Mouse (Mus musculus) gastrocnemius, adult 8-10 months (tissue): ENCODE data around the gene Sgsm1. TPM values are rescaled to one million over a fixed set of nuclear protein-coding genes. Genes with fewer than 3 reads are reported as not detected.

ENCODE experiments used
- DNase-seq, 2 experiments: peaks; one replicate each; pipeline ENCODE4 v3.0.0; 2022; ENCODE audit warnings: low spot score in 2 of 2
- total RNA-seq, 4 experiments: library from RNA; stranded (reverse); gene quantifications; 2 replicates each; pipeline ENCODE4 v1.2.4; 2022

Gene Sgsm1
- total RNA-seq, 4 experiments from 2014 or later = 0.29 to 0.58 (median 0.42) TPM

DNA sequence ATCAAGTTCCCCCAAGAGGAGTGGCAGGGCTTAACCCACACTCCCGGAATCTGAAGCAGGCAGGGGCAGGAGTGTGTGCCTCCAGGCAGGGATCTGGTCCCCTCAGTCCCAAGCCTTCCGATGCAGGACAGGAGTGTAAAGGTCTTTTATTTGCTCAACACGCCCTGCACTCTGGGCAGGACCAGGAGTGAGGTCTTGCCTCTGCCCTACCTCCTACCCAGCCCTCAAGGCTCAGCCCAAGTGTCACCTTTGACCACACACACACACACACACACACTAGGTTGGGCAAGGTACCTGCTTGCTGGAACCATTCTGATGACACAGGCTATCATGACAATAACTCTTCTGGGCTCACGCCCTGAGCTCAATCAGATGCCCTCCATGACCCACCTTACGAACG lies 91.1 kb downstream of the Sgsm1 start:
- no peak for DNase-seq

DNA sequence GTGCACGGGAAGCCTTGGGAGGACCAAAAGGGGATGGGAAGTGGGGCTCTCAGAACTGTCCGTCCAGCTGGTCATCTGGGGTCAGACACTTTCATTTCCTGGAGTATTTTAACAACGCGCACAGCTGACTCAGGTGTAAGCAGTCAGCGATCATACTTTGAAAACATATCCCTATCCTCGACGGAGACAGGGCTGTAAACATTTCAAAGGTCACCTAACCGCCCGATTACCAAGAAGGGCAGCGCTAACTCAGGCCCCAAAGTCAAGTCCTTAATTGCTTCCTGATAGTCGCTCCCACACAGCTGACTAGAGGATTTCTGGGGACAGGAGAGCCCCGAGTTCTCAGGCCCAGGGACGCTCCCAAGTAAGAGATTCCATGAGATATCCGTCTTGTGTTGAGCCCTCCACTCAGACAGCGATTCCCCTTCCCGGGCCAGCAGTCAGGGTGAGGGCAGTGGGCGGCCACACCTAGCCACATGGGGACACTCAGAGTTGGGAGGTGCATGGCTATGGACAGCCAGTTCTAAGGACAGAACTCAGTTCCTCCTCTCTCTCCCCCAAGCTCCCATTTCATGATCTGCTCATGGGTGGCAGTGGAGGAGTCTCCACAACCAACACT lies 91.9 kb downstream of the Sgsm1 start:
- DNase-seq = no peak

DNA sequence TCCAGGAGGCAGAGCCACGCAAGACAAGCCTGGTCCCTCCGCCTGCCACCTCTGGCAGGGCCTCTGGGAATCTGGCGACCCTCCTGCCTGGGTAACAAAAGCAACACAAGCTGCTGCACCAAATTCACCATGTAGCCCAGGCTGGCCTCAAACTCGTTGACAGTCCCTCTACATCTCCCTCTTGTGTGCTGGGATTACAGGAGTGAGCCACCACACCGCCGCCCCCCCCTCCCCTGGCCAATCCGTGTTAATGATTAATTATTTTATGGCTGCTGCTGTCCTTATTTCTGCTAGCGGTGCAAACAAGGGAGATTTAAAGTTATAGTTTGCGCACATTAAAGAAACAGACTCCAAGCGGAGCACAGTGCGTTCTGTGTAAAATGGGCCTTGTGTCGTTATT lies 93.5 kb downstream of the Sgsm1 start:
- DNase-seq = no peak

DNA sequence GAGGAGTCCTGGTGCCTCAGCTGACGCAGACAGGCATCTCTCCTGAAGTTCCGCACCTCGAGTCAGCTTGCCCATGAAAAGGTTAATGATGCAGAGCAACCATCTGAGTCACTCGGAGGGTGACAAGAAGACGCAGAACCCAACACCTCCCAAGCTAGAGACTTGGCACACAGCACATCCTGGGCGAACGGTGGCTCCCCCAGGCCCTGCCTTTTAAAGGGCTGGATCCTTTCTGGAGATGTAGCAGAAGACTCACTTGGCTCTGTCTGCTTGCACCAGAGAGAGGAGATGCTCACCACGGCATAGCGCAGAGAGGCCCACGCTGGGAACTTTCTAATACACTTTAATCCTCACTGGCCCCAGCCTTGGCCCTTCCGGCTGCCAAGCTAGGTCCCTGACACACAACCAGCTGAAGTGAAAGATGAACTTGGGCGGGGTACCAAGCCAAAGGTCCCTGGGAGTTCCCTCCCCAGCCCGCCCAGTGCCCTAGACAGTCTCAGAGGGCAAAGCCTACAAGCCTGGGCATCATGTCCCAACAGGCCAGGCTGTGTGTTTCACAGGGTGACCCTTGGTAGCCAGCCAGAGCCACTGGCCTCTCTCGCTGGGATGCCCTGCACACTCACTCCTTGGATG lies 94.1 kb downstream of the Sgsm1 start:
- DNase-seq = no peak

DNA sequence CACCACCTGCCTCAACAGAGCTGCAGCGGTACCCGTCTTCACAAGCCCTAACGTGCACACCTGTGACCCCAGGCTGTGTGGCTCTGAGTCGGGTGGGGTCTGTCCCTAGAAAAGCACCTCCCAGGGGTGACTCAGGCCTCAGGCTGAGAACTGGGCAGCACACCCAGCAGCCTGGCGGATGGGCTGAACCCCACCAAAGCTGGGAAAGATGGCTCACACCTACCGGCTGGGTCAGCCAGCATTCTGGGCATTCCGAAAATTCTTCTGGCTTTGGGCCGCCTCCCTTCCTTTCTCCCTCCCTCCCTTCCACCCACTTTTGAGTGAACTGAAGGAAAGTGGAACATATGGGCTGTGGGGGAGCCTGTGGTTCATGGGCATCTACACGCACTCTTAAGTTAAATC lies 95.0 kb downstream of the Sgsm1 start:
- DNase-seq = no peak

DNA sequence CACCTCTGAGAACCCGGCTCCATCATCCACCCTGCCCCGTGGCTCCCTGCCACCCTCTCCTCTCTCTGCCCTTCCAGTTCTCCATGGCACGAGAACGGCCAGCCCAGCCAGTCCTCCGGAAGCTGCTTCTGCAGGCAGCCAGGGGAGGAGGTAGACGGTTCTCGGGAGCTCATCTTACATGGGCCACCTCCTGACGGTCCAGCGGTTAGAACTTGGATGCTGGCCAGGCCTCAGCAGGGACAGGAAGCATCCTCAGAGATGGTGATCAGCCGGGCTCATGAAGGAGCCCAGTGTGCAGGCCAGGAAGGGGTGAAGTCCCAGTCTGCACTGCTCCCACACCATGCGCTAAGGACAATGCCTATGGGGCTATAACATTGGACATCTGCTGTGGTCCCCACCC lies 96.1 kb downstream of the Sgsm1 start:
- DNase-seq = no peak

DNA sequence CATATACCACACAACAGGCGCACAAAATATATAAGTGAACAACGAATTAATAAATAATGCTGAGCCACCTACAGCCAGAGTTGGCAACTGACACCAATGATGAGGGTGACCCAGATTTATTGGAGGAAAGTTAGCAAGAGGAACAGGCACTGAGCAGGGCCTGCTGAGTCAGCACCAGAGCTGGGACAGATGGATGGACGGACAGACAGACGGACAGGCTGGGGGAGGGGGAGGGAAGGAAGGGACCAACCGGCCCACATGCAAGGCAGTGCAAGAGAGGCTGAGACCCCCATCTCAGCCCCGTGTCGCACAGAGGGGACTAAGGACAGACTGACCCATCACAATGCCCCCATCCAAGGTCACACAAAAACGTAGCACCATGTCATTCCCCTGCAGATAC lies 96.5 kb downstream of the Sgsm1 start:
- DNase-seq = no peak

DNA sequence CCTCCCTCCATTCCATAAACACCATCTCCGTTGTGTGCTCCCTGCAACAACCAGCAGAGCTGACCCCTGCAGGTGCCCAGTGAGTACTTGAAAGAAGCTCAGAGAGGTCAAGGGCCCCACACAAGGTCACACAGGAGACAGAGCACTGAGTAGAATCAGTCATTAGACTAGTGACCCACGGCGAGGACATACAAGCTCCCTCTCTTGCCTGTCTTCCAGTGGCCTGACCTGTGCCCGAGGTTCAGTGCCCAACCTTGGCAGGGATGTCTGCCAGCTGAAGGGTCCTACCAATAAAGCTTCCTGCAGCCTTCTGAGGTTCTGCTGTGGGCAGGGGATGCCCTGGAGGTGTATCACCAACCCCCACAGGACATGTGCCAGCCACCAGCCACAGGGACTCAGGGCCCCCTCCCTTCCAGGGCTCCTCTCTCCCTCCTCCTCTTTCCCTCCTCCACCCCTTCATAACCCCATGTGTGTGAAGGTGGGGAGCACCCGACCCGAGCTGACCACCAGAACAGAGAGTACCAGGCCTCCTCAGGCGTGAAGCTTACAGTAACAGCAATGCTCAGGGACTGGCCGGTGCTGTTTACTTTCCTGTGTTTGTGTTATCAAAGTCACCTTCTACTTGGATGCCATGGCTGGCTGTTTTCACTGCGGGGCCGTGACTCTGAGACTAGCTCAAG lies 98.3 kb downstream of the Sgsm1 start:
- DNase-seq = no peak

DNA sequence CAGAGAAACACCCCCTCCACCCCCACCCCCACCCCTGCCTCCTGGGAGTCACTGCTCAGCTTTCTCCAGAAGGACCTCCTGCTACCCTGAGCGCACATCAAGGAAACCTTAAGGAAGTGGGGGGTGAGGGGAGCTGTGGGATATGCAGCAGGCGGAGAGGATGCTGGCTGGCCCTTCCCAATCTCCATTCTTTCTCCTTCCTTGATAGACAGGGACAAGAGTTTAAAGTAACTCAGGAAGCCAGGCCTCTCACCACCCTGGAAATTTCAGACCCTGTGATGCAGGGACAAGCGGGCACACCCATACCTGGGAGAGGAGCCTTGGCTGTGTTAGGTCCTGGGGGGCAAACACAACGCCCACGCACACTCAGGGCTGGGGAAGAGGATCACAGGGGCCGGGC lies 100.3 kb downstream of the Sgsm1 start:
- DNase-seq = no peak

DNA sequence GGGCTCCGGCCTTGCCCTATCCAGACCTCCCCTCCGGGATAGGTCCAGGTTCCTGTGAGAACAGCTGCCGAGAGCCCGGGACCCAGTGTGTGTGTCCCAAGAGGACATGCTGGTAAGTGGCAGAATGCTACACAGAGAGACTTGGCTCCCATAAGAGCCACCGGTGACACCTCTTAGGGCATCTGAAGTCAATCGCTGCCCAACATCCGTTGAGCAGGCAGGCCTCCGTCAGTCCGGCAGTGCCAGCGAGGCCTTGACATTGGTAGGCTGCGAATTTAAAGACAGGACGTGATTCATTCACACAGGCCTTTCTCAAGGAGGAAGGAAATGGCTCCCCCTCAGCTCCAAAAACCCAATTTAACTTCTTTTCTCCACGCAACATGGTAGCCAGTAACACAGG lies 100.7 kb downstream of the Sgsm1 start:
- no peak for DNase-seq

DNA sequence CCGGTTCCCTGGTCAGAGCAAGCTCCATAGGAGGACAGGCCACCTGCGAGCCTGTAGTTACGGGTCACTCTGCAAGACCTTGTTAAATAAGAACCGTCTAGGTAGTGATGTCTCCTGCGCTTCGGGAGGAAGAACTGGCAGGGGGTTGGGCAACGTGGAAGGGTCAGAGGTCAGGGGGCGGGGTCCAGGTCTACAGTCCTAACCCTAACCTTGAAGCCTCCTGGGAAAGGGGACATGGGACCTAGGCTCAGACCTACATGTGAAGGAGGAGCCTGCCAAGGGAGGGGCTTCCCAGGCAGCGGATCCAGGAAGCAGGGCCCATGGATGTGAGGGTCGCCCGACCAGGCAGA lies 101.2 kb downstream of the Sgsm1 start:
- DNase-seq = no peak

DNA sequence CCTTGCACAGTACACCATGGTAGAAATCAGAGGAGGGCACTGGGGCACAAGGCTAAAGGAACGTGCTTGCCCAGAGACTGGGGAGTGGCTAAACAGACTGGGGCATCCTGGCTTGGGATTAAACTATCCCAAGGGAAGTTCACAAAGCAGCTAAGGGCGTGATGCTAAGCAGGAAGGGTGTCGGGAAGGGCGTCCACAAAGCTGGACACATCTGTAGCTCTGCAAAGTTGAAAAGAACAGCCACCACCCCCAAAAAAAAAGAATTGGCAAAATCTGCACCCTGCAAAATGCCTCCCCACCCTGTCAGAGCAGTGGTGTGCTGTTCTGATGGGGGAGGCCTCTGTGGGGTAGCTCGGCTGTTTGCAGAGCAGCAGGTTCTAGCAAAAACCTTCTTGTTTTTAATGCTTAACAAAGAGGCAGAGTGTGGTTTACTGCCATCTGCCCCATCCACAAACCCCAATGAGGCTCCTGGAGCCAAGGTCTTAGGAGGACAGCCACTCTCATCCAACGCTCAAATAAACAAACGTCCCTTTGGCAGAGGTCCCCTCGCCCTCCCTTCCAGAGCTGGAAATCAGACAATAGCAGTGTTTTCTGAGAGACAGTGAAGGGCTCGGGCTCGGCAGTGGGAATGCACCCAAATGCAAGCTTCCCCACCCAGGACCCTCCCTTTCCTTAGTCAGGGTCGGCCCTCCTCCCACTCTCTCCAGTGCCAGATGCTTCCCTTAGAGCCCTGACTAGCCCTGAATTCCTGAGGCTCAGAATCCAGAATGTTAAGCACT lies 101.8 kb downstream of the Sgsm1 start:
- DNase-seq = peak; percentile 79 to 84

DNA sequence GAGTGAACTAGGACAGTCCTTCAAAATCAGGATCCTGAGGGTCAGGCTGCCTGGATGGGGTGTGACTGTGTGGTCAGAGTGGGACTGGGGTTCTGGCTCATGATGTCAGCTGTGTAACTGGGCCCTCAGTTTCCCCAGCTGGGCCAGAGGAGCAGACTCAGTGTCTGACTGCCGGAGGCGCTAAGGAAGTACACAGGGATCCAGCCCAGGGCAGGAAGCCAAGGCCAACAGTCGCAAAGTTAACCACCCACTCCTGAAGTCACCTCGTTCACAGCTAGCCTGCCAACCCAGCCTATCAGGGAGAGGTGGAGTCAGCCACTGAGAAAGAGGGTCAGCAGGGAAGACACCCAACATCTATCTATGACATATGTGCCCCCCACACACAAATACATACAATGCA lies 102.5 kb downstream of the Sgsm1 start:
- DNase-seq = no peak

DNA sequence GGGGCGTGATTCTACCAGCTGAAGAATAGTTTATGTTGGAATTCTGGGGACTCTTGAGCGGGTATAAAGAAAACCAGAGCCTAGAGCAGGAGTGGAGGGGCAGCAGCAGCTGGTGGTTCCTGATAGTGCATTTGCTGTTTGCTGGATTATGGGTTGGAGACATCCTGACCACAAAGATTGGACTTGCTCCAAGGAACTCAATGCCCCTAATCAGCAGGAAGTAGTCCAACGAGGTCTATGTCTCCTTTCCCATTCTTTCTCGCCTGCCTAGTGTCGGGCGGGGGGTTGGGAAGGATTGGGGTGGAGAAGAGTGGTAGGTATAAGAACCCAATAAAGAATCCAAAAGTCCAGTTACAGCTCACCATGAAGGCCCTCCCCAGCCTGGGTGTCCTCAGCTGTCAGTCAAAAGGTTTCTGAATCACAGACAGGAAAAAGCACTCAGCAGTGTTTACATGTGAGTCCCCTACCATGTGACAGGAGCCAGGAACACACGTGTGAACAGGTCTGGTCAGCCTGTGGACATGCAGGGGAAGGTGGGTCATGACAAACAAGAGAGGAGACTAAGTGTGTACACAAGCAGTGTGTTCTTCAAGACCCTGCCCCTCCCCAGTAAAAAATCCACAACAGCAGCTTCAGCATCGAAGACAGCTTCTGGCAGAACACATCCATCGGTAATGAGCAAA lies 103.8 kb downstream of the Sgsm1 start:
- no peak for DNase-seq

DNA sequence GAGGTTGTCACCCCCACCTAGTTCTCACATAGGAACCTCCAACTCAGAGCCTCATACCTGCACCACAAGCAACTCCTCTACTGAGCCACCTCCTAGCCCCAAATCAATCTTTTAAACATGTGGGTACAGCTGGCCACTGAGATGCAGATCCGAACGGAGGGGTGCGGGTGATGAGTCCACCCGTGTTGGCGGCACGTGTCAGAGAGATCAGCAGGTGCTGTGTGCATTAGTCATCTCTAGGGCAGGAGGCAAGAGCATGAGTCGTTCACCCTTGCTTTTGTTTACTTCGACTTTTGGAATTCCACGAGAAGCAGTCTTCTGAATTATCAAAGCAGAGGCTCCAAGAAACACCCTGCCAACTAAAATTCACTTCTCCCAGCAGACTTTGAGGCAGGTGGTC lies 106.4 kb downstream of the Sgsm1 start:
- no peak for DNase-seq

DNA sequence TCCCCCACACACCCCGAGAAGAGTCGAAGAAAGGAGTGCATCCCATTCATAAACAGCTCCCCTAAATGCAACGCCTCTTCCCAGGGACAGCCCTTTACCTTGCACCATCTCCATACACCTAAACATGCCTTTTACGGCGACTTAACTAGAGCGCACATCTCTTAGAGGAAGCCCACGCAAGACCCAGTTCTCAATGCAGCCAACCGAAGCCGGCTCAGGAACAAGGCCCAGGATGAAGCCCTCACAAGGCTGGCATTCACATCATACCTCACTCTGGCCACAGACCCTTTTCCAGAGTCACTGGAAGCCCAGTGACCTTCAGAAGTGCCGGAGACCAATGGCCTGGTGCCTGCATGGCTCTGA lies 110.8 kb downstream of the Sgsm1 start:
- DNase-seq = no peak

DNA sequence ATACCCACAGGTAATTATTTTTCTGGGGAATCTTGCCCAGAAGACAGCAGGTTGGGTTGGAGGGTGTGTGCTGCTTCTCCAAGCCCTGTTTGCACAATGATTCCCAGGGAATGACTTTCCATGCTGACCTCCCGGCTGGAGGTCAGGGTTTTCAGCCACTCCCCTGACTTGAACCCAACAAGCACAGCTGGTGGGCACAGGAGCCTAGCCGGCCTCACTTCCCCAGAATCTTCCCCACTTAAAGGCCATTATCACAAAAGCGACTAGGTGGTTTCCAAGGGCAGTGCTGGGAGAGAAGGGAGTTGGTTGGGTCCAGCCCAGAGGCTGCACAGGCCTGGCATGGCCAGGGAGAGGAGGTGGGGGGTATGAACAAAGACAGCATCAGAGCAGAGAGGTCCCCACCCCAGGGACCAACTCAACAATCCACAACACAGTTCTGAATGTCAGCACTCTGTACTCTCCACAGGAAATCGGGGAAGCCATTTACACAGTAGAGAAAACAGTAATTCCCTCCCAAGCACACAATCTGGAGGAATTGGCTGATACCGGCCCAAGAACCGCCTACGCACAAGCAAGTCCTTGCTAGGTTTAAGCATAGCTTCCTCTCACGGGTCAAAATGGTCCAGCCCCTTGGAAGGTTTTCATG lies 111.3 kb downstream of the Sgsm1 start:
- no peak for DNase-seq

DNA sequence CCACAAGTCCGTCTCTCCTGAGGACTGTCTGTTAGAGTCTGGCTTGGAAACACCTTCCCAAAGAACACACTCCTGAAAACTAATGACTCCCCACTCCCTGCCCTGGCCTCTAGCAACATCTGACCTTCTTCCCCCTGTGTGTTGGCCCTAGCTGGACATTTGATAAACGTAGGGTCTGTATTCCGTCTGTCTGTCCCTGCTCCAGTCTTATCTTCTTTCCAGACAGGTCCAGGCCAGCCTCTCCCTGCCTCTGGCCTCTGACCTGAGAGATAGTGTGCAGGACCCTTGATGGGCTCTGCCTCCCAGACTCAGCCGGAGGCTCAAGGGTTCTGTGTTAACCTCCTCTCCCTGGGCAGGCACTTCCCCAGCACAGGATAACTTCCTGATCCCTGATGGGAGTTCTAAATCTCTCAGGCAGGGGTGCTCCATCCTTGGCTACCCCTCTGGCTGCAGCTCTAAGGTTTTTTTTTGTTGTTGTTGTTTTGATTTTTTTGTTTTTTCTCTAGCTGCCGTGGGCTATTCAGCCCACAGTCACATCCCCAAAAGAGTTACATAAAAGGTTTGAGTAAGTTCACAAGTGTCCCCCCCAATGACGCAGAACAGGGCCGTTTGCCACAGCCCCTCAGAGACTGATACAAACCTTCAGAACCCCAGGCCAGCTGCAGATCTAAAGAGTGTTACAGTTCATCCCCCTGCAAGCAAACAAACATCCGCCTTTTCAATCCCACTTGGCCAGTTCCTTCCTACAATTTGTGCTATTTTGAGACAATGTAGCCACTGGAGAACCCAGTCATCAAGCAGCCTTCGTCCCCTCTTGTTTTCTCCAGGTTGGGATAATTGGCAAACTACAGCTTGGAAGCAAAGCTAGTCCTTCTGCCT lies 113.4 kb downstream of the Sgsm1 start:
- no peak for DNase-seq

DNA sequence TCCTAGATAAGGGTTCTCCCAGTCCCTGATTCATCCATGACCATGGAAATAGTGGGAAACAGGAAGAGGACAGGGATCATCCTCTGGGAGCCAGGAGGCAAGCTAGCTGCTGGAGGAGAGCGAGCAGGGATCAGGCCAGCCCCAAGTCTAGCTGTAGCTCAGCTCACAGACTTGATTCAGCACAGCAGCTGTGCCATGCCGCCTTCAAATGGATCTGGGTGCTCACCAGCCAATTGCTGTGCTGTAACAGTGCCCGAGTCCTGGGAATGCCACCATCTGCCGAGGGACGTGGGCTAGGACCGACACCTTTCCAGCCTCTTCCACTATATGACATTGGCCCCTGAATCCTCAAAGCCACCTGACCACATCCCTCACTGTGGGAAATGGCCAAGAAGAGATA lies 114.7 kb downstream of the Sgsm1 start:
- no peak for DNase-seq

DNA sequence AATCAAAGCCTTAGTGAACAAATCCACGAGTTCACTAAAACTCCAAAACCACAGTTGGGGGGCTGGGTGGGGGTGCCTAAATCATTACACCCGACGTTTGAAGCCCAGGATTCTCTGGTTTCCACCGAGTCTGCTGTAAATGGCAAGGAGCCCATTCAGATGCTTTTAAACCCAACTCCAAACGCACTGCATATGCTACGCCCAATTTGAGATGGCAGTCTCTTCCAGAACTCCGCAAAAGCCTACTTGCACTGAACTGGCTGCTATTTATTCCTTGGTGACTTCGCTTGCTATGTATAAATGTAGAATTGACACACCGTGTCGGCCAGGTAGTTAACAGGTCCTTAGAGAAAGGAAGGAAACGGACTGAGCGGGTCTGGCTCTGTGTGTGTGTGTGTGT lies 115.1 kb downstream of the Sgsm1 start:
- no peak for DNase-seq
